Mouse (Mus musculus): ENCODE measurements around the gene Mylpf. TPM values are rescaled to one million over a fixed set of nuclear protein-coding genes. Genes with fewer than 3 reads are reported as not detected.

The Mylpf gene
- polyA plus RNA-seq, 1 experiment from 2014 or later = 27.7 TPM

DNA sequence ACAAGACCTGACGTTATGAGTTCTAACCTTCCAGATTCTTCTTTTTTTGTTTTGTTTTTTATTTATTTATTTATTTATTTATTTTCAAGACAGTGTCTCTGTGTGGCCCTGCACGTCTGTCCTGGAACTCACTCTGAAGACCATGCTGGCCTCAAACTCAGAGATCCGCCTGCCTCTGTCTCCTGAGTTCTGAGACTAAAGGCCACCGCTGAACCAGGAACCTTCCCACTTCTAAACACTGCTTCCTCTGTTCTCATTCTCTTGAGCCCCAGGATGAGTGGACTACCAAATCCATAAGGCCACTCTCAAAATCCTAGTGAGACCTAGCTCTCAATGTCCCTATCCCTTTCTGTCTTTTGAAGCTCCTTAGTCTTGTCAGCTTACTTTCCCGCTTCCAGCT, 1.2 kb downstream of the Mylpf start:
- ATAC-seq (ENCODE audit: low read depth) = no peak
- Histone ChIP-seq H3K36me3 (peaks cover 6% of the 10 kb centered on the region; the same call in 1 of the 2 replicates), H3K27ac (replicated peaks) (peak overlapping the region; percentile 91; the same call in 1 of the 2 replicates), H3K9ac (peak overlapping the region; percentile 66; the same call in 1 of the 2 replicates), H3K4me2 (peak overlapping the region; percentile 69), H3K4me3 (peak overlapping the region; percentile 98; the same call in 1 of the 2 replicates), H3K27me3 (peaks cover 11% of the 10 kb centered on the region), H3K4me1 (replicated peaks) (peaks cover 38% of the 10 kb centered on the region), H3K9me3 (no peaks in the 10 kb centered on the region)
- WGBS = 81% methylated on average over 5 of the region's 5 CpGs

DNA sequence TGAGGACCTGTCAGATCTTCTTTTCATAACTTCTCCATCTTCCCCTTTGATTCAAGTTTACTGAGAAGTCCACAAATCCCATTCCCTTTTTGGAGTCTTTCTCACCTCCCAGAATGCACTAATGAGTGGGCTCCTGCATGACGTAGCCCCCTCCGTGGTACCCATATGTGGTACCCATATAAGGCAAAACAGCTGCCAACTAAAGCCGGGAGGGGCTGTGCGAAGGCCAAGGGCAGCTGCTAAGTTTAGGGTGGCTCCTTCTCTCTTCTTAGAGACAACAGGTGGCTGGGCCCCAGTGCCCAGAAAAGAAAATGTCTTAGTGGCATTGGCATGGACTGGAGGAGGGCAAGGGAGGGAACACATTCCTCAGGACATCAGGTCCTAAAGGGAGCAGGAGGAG, 1.6 kb downstream of the Mylpf start:
- H3K4me2 ChIP-seq = no peak overlapping the region
- peaks cover 37% of the 10 kb centered on the region for H3K4me1 ChIP-seq (replicated peaks)
- 87% methylated on average over 4 of the region's 4 CpGs for WGBS
- H3K9me3 ChIP-seq = no peaks in the 10 kb centered on the region
- no peak overlapping the region for H3K9ac ChIP-seq
- no peak overlapping the region for H3K4me3 ChIP-seq
- peaks cover 14% of the 10 kb centered on the region for H3K27me3 ChIP-seq
- no peak for ATAC-seq (ENCODE audit: low read depth)
- no peak overlapping the region for H3K27ac ChIP-seq (replicated peaks)
- peaks cover 2% of the 10 kb centered on the region; the same call in 1 of the 2 replicates for H3K36me3 ChIP-seq

DNA sequence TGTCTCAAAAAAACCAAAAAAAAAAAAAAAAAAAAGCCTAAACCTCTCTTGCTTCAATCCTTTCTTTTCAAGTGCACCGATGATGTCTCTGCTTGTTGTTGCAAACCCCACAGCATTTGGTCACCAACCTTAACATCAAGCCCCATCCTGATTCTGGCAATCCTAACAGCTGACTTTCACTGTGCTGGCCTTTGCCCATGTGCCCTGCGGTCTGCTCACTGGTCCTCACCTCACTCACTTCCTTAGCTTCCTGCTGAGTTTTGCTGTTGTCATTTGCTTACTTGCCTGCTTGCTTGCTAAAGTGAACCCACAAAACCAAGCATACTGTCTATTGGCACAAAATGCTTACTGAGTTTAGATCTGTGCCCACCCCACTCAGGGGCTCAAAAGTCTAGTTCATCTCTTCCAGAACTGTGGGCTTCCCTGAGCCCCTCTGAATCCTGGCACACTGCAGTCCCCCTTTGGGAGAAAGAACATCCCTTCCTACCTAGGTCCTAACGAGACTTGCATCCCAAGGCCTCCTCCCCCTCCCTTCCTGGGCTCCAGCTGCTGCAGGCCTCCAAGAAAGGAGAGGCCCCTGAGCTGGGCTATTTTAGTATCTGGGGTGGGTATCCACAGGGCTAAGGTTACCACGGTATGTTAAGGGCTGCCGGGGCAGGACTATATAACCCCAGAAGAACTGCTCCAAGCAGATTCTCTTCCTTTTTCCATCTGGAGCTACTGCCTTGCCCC, 2.5 kb downstream of the Mylpf start:
- no peaks in the 10 kb centered on the region for H3K9me3 ChIP-seq
- peaks cover 14% of the 10 kb centered on the region for H3K27me3 ChIP-seq
- H3K27ac ChIP-seq (replicated peaks) = no peak overlapping the region
- H3K4me1 ChIP-seq (replicated peaks) = peaks cover 30% of the 10 kb centered on the region
- H3K4me2 ChIP-seq = no peak overlapping the region
- no peaks in the 10 kb centered on the region for H3K36me3 ChIP-seq
- no peak for ATAC-seq (ENCODE audit: low read depth)
- no peak overlapping the region for H3K4me3 ChIP-seq
- 65% methylated on average over 5 of the region's 5 CpGs for WGBS
- no peak overlapping the region for H3K9ac ChIP-seq

DNA sequence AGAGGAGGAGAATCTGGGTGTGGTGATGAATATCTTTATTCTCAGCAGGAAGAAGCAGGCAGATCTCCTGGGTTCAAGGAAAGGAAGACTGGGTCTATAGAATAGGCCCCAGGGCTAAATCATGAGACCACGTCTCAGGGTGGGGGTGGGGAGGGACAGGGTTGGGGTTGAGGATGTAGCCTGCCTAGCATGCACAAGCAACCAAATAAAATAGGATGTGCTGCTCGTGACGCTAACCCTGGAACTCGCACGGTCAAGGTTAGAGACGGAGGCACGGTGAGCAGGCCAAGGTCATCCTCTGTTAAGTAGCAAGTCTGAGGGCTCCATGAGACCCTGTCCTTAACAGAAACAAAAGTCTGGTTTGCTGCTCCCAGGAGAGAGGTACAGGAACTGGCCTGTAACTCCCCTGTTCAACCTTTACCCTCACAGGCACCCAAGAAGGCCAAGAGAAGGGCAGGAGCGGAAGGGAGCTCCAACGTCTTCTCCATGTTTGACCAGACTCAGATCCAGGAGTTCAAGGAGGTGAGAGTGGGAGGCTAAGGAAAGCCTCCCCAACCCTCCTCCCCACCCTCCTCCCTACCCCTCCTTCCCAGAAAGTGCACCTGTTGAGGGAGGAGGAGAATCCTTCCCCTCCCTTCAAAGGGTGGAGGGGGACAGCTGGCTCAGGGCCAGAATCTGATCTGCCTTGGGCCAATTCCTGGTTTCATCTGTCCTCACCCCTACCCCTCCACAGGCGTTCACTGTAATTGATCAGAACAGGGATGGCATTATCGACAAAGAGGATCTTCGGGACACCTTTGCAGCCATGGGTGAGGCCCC, 4.0 kb downstream of the Mylpf start:
- Histone ChIP-seq H3K36me3 (no peaks in the 10 kb centered on the region), H3K4me2 (no peak overlapping the region), H3K4me3 (no peak overlapping the region), H3K27me3 (peaks cover 14% of the 10 kb centered on the region), H3K4me1 (replicated peaks) (peaks cover 17% of the 10 kb centered on the region), H3K9ac (no peak overlapping the region), H3K27ac (replicated peaks) (no peak overlapping the region), H3K9me3 (no peaks in the 10 kb centered on the region)
- ATAC-seq (ENCODE audit: low read depth) = no peak
- WGBS = 93% methylated on average over 12 of the region's 12 CpGs

DNA sequence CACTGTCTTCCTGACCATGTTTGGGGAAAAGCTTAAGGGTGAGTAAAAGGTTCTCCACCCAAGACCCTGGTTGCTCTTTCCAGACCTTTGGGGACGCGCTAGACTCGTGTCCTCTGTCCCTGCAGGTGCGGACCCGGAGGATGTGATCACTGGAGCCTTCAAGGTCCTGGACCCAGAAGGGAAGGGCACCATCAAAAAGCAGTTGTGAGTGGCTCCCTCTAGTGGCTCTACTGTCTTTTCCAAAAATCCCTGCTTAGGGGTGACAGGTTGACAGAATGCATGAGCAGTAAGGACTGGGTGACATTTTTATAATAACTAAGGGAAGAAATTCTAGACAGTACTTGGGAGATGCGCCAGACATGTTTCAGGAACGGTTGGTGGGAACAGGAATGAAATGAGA, 4.8 kb downstream of the Mylpf start:
- Histone ChIP-seq H3K4me1 (replicated peaks) (peaks cover 17% of the 10 kb centered on the region), H3K36me3 (no peaks in the 10 kb centered on the region), H3K27me3 (peaks cover 14% of the 10 kb centered on the region), H3K4me2 (no peak overlapping the region), H3K9ac (no peak overlapping the region), H3K27ac (replicated peaks) (no peak overlapping the region), H3K9me3 (no peaks in the 10 kb centered on the region), H3K4me3 (no peak overlapping the region)
- no peak for ATAC-seq (ENCODE audit: low read depth)
- WGBS = 47% methylated on average over 7 of the region's 7 CpGs

DNA sequence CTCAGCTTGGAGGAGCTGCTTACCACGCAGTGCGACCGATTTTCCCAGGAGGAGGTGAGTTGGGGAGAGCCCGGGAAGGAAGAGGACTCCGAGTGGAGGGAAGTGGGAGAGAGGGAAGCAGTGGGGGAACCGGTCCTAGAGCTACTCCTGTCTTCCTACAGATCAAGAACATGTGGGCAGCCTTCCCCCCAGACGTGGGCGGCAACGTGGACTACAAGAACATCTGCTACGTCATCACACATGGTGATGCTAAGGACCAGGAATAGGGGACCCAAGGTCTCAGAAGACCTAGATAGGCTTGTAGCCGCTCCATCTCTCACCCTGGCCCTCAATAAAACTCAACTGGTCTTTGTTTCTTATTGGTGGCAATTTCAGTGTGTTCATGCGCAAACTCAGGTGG, 5.2 kb downstream of the Mylpf start:
- 51% methylated on average over 12 of the region's 12 CpGs for WGBS
- H3K36me3 ChIP-seq = no peaks in the 10 kb centered on the region
- ATAC-seq (ENCODE audit: low read depth) = no peak

DNA sequence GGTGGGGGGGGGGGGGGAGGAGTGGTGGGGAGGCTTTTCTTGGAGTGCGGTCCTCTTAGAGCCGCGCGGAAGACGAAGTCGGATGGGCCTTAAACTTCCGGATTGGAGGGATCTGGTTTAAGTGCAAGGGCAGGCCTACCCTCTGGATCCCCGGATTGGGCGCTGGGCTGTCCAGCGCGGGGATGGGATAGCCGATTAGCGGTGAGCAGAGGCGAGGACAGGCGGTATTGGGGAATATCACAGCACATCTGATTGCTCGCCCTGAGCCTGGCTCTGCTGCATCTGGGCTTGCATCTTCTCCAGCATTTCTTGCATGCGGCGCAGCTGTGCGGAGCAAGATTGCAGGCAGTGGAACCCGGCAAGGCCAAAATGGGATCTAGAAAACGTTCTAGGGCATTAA, 5.8 kb downstream of the Mylpf start:
- H3K27me3 ChIP-seq = peaks cover 14% of the 10 kb centered on the region
- H3K4me1 ChIP-seq (replicated peaks) = peaks cover 13% of the 10 kb centered on the region
- H3K27ac ChIP-seq (replicated peaks) = no peak overlapping the region
- no peaks in the 10 kb centered on the region for H3K9me3 ChIP-seq
- H3K9ac ChIP-seq = 0 out of 2 replicates have a peak overlapping the region, but pooled peaks have one; percentile 49
- H3K4me2 ChIP-seq = peak overlapping the region; percentile 50
- ATAC-seq (ENCODE audit: low read depth) = no peak
- 31% methylated on average over 21 of the region's 21 CpGs for WGBS
- H3K36me3 ChIP-seq = no peaks in the 10 kb centered on the region
- H3K4me3 ChIP-seq = peak overlapping the region; percentile 28; the same call in 1 of the 2 replicates

More for the DNA sequence above, 5.2 kb downstream of the Mylpf start:
- Histone ChIP-seq H3K9me3 (no peaks in the 10 kb centered on the region), H3K4me1 (replicated peaks) (peaks cover 17% of the 10 kb centered on the region), H3K27me3 (peaks cover 14% of the 10 kb centered on the region), H3K27ac (replicated peaks) (no peak overlapping the region), H3K4me3 (no peak overlapping the region), H3K4me2 (0 out of 2 replicates have a peak overlapping the region, but pooled peaks have one; percentile 50), H3K9ac (0 out of 2 replicates have a peak overlapping the region, but pooled peaks have one; percentile 17)

DNA sequence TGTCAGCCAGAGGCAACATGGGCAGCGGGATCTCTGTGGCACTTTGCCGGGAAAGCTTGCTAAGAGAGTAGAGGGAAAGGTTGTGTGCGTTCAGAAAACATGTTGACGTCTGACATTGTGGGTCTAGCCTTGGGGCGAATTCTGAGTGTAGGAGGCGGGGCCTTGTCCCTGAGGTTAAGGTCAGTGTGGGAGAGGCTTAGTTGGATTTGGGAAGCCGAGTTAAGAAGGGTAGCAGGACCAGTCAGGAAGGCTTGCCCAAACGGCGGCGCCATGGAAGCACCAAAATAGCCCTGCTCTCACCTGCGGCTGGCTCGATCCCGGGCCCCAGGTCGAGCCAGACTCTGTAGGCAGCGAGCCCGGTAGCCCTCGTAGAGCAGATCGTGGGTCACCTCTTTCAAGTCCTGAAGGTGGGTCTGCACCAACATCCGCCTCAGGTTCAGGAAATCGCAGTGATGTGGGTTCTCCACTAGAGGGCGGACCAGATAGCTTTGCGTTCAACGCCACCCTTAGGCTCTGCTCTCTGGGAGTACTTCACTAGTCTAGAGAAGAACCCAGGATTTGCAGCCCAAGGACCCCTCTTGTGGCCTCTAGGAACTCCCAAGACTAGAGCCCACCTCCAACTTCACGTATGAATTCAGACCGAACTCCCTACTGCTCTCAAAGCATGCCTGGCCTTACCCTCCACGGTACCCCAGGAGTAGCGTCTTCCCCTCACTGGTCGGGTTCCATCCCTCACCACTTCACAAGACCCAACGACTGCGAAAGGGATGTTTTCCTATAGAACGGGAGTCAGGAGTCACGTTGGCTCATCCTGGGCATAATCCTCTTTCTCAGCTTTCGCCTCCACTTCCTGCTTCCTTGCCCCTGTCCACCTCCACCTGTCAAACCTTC, 6.5 kb downstream of the Mylpf start:
- peak; percentile 7; the same call in 1 of the 2 replicates for ATAC-seq (ENCODE audit: low read depth)
- peaks cover 14% of the 10 kb centered on the region for H3K27me3 ChIP-seq
- no peaks in the 10 kb centered on the region for H3K36me3 ChIP-seq
- H3K9me3 ChIP-seq = no peaks in the 10 kb centered on the region
- WGBS = 27% methylated on average over 33 of the region's 33 CpGs
- peak overlapping the region; percentile 28 for H3K4me3 ChIP-seq
- H3K27ac ChIP-seq (replicated peaks) = no peak overlapping the region
- peak overlapping the region; percentile 50 for H3K4me2 ChIP-seq
- peak overlapping the region; percentile 49; the same call in 1 of the 2 replicates for H3K9ac ChIP-seq
- peaks cover 8% of the 10 kb centered on the region; the same call in 1 of the 2 replicates for H3K4me1 ChIP-seq (replicated peaks)

DNA sequence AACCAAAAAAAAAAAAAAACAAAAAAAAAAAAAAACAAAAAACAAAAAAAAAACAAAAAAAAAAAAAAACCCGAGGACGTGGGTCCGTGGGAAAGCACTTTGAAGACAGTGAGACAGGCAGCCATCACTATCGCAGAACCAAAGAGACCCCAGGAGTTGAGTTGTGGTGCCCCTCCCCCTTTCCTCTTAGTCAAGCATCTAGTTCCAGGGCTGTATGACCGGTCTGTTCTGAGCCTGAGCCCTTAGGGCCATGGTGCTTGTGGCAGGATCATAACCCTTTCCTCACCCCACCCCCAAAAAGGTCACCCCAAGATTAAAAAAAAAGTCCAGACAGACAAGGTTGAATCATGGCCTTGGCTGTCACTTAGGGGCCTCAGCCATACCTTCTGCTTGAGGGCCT, 7.6 kb downstream of the Mylpf start:
- H3K9ac ChIP-seq = no peak overlapping the region
- H3K36me3 ChIP-seq = no peaks in the 10 kb centered on the region
- H3K4me2 ChIP-seq = no peak overlapping the region
- H3K4me3 ChIP-seq = no peak overlapping the region
- H3K9me3 ChIP-seq = no peaks in the 10 kb centered on the region
- no peak overlapping the region for H3K27ac ChIP-seq (replicated peaks)
- 92% methylated on average over 5 of the region's 5 CpGs for WGBS
- peaks cover 8% of the 10 kb centered on the region; the same call in 1 of the 2 replicates for H3K4me1 ChIP-seq (replicated peaks)
- no peak for ATAC-seq (ENCODE audit: low read depth)
- peaks cover 14% of the 10 kb centered on the region for H3K27me3 ChIP-seq

DNA sequence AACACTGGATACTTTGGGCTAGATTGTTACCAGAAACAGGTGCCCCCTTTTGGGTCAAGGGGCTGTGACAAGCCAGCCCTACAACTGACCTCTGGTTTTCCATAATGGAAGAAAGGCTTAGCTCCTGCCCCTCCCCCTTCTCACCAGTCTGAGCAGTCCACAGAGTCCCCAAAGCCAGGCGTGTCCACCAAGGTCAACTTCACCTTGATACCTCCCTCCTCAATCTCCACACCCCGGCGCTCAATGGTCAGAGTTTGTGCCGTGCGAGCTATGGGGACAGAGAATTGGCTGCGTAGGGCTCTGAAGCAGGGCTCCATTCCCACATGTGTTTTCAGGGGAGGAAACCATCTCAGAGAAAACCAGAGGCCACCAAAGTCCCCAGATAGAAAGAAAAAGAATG, 8.8 kb downstream of the Mylpf start:
- Histone ChIP-seq H3K9ac (no peak overlapping the region), H3K4me2 (no peak overlapping the region), H3K27me3 (peaks cover 14% of the 10 kb centered on the region), H3K4me3 (no peak overlapping the region), H3K9me3 (no peaks in the 10 kb centered on the region), H3K27ac (replicated peaks) (no peak overlapping the region), H3K4me1 (replicated peaks) (peaks cover 8% of the 10 kb centered on the region; the same call in 1 of the 2 replicates), H3K36me3 (no peaks in the 10 kb centered on the region)
- no peak for ATAC-seq (ENCODE audit: low read depth)
- WGBS = 95% methylated on average over 6 of the region's 6 CpGs

DNA sequence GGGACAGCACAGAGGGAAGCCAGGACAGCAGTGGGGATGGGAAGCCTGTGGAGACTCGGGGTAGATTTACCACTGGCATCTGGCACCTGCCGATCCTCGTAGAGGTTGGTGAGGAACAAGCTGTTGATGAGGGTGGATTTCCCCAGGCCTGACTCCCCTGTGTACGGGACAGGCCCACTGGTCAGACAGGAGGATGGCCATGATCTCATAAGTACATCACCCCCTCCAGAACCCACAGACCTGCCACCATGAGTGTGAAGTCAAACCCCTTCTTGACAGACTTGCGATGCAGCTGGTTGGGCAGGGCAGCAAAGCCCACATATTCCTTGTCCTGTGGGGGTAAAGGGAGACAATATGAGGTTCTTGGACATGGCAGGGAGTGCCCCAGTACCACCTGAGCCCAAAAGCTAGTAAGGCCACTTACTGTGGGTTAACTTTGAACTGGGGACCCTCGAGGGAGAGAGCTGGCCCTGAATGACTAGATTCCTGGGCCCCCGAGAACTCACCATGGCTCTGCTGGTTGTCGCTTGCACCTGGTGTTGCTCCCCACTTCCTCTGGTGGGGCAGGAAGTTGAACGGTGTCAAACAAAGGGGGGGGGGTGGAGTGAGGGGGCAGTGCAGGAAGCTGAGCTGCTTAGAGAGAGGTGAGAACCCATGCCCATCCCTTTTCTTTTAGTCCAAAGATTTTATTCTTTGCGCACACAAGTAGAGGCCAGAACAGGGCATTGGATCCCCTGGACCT, 9.4 kb downstream of the Mylpf start:
- 82% methylated on average over 10 of the region's 10 CpGs for WGBS
- Histone ChIP-seq H3K27ac (replicated peaks) (no peak overlapping the region), H3K27me3 (peaks cover 14% of the 10 kb centered on the region), H3K4me3 (no peak overlapping the region), H3K4me1 (replicated peaks) (peaks cover 8% of the 10 kb centered on the region; the same call in 1 of the 2 replicates), H3K9me3 (no peaks in the 10 kb centered on the region), H3K4me2 (no peak overlapping the region), H3K9ac (no peak overlapping the region), H3K36me3 (no peaks in the 10 kb centered on the region)
- ATAC-seq (ENCODE audit: low read depth) = no peak
